In the genomic region with DNA sequence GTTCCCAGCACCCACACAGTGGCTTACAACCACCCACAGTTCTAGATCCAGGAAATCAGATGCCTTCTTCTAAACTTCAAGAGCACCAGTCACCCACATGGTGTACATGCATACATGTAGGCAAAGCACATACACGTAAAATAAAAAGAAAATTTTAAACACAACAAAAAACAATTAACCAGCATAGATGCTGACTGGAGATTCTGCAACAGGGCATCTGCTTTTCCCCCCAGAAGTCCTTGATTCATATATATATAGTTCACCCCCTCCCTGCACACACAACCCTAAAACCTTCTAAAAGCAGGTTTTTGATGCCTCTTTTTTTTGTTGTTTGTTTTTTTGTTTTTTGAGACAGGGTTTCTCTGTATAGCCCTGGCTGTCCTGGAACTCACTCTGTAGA, we compare ENCODE assay signal across 6 mouse cellular contexts. TPM values are rescaled to one million over a fixed set of nuclear protein-coding genes. Genes with fewer than 3 reads are reported as not detected.
DNase-seq lines count a peak whose midpoint lies in the region; ATAC-seq and TF ChIP-seq lines count a peak whose summit lies in the region.
"Not testable (repeated sequence)": the region's sequence is repeated elsewhere in the genome, so short reads cannot be mapped to it uniquely, and the experiment has no call there.

No protein-coding gene starts in this region.

- H3K27ac ChIP-seq in MEL (ENCODE audit: control insufficient read depth, low read depth, low read length); midbrain, embryonic 11.5 days (ENCODE audit: low read depth, low read length): not testable (repeated sequence)

- not testable (repeated sequence) for H3K36me3 ChIP-seq in MEL (ENCODE audit: control insufficient read depth in 1 of 2, insufficient read depth in 2 of 2, low read length in 2 of 2); midbrain, embryonic 11.5 days (ENCODE audit: control insufficient read depth, insufficient read depth, low read length)

- TF ChIP-seq EP300 in MEL (IDR thresholded peaks at IDR 0.05; ENCODE audit: low read depth in 1 of 2, low read length in 2 of 2): not testable (repeated sequence)

- not testable (repeated sequence) for H3K27me3 ChIP-seq in MEL (ENCODE audit: control insufficient read depth in 1 of 2, insufficient read depth in 2 of 2, low read length in 2 of 2); midbrain, embryonic 11.5 days (ENCODE audit: control insufficient read depth, insufficient read depth, low read length)

- not testable (repeated sequence) for H3K4me1 ChIP-seq in MEL (ENCODE audit: control insufficient read depth in 1 of 2, insufficient read depth in 2 of 2, low read length in 2 of 2); midbrain, embryonic 11.5 days (ENCODE audit: control insufficient read depth, insufficient read depth, low read length)

- not testable (repeated sequence) for H3K4me3 ChIP-seq in MEL (ENCODE audit: control insufficient read depth in 1 of 2, insufficient read depth in 1 of 2, low read depth in 2 of 2, low read length in 2 of 2); midbrain, embryonic 11.5 days (ENCODE audit: low read depth, low read length)

- WGBS in midbrain, embryonic 11.5 days: 75% methylated on average over 1 of the region's 1 CpGs

- DNase-seq in MEL (ENCODE audit: low read depth, low spot score): peak; percentile 29
- peak; percentile 40 for DNase-seq in gastrocnemius, adult 18-20 months (ENCODE audit: low spot score)
- peak; percentile 86 for DNase-seq in heart, adult 11 months
- DNase-seq in kidney, postnatal 10 days: peak; percentile 30
- DNase-seq in midbrain, embryonic 11.5 days (ENCODE audit: low spot score, missing footprints): peak; percentile 45
- peak; percentile 36 for DNase-seq in testis, postnatal 14 days (ENCODE audit: low spot score)

- not testable (repeated sequence) for TF ChIP-seq POLR2A in MEL (IDR thresholded peaks at IDR 0.05; ENCODE audit: control insufficient read depth in 1 of 2, insufficient read depth in 1 of 2, low read depth in 1 of 2, low read length in 2 of 2, poor library complexity in 1 of 2)

- not testable (repeated sequence) for H3K9me3 ChIP-seq in MEL (replicated peaks; ENCODE audit: insufficient read depth, low read length); midbrain, embryonic 11.5 days (ENCODE audit: control insufficient read depth, low read length)

- H3K79me2 ChIP-seq in MEL (ENCODE audit: control insufficient read depth, insufficient read depth, low read length, poor library complexity): not testable (repeated sequence)

- not testable (repeated sequence) for H3K9ac ChIP-seq in MEL (ENCODE audit: control insufficient read depth, low read depth, low read length, poor library complexity, severe bottlenecking); midbrain, embryonic 11.5 days (ENCODE audit: low read length)

- not testable (repeated sequence) for TF ChIP-seq CTCF in MEL (IDR thresholded peaks at IDR 0.05 in 2 of 3, conservative IDR thresholded peaks at IDR 0.05 in 1 of 3; ENCODE audit: control insufficient read depth in 1 of 3, insufficient read depth in 1 of 3, low read depth in 2 of 3, low read length in 3 of 3, poor library complexity in 1 of 3, severe bottlenecking in 1 of 3)

- H3K4me2 ChIP-seq in midbrain, embryonic 11.5 days: not testable (repeated sequence)

- ATAC-seq in midbrain, embryonic 11.5 days (ENCODE audit: low FRiP score): not testable (repeated sequence)

- TF ChIP-seq RAD21 in MEL (IDR thresholded peaks at IDR 0.05; ENCODE audit: low read depth, low read length): not testable (repeated sequence)

RNA-seq across cellular contexts. Expression of a gene that starts 10.6 kb away (rescaled TPM):
- total RNA-seq in MEL (2012; rRNA removed): 49.8 and 50.8 TPM in 2 replicates
- 100 to 1,000 TPM in 1 of 2 experiments, 10 to 100 TPM in 1; 83.6 to 180 TPM for polyA plus RNA-seq in MEL (2012; ENCODE audit: insufficient read depth in 1 of 2, insufficient read length in 2 of 2, low read depth in 1 of 2, low replicate concordance in 2 of 2, missing spikeins in 1 of 2)
- 10 to 100 TPM in 1 of 2 experiments, 1 to 10 TPM in 1; 9.8 to 12.4 TPM for total RNA-seq in gastrocnemius, adult 18-20 months (2021)
- 8.0 and 8.8 TPM in 2 replicates for polyA plus RNA-seq in midbrain, embryonic 11.5 days (2014; fragmentation: Nextera tagmentation; extraction: Ambion mirVana)

RNA-seq across cellular contexts. Expression of a gene that starts 19.5 kb away (rescaled TPM):
- 42.8 and 59.6 TPM in 2 replicates for total RNA-seq in MEL (2012; rRNA removed)
- 100 to 1,000 TPM; 103 to 235 TPM for polyA plus RNA-seq in MEL (2012; ENCODE audit: insufficient read depth in 1 of 2, insufficient read length in 2 of 2, low read depth in 1 of 2, low replicate concordance in 2 of 2, missing spikeins in 1 of 2)
- 10 to 100 TPM; 32.9 to 38.2 TPM for total RNA-seq in gastrocnemius, adult 18-20 months (2021)
- polyA plus RNA-seq in midbrain, embryonic 11.5 days (2014; fragmentation: Nextera tagmentation; extraction: Ambion mirVana): 54.5 and 54.7 TPM in 2 replicates

Comparison
In these comparisons a context has a peak if more than half of its experiments do, and no peak if none do; other contexts are left out.
1. DNase-seq: peak in every context shown above with its lines; median percentile 86 in heart, adult 11 months; 45 in midbrain, embryonic 11.5 days; 40 in gastrocnemius, adult 18-20 months; 36 in testis, postnatal 14 days; 30 in kidney, postnatal 10 days; 29 in MEL.